Mouse (Mus musculus) neutrophil, adult 5-6 weeks (primary cell): ENCODE results near the gene Arhgef10l. TPM values are rescaled to one million over a fixed set of nuclear protein-coding genes. Genes with fewer than 3 reads are reported as not detected.
A peak's percentile ranks its signal among the peaks of the same experiment; 100 is the strongest.

Experiments
- ATAC-seq: fragments of 151-379, 151-347 bp; 2 replicates; pipeline ENCODE4 v1.8.0; 2017; ENCODE audit warnings: mild to moderate bottlenecking, moderate TSS enrichment; ENCODE audit not compliant: insufficient number of reproducible peaks, poor library complexity, low FRiP score, severe bottlenecking; ENCODE audit errors: extremely low read depth
- total RNA-seq: library from RNA; stranded (forward); fragments of 200-1000 nt; gene quantifications from 2 replicates; pipeline ENCODE4 v1.2.3, GENCODE M21; 2017

Gene Arhgef10l
- total RNA-seq, 1 experiment from 2014 or later, result 4.2 TPM

GRCm38 (mm10) chr4:140561744-140562143 lies 104.1 kb downstream of the Arhgef10l start:
- ATAC-seq, result no peak

GRCm38 (mm10) chr4:140559862-140560261 lies 106.0 kb downstream of the Arhgef10l start:
- ATAC-seq, result no peak

- no peak for ATAC-seq
Measured at GRCm38 (mm10) chr4:140558193-140558592, 107.6 kb downstream of the Arhgef10l start.

GRCm38 (mm10) chr4:140556561-140556960 lies 109.3 kb downstream of the Arhgef10l start:
- no peak for ATAC-seq

- no peak for ATAC-seq
Measured at GRCm38 (mm10) chr4:140555273-140555672, 110.5 kb downstream of the Arhgef10l start.

GRCm38 (mm10) chr4:140554552-140554951 lies 111.3 kb downstream of the Arhgef10l start:
- no peak for ATAC-seq

- no peak for ATAC-seq
Measured at GRCm38 (mm10) chr4:140551766-140552165, 114.0 kb downstream of the Arhgef10l start.

GRCm38 (mm10) chr4:140550670-140551069 lies 115.1 kb downstream of the Arhgef10l start:
- ATAC-seq, result no peak

- ATAC-seq, result no peak
Measured at GRCm38 (mm10) chr4:140549975-140550374, 115.8 kb downstream of the Arhgef10l start.

- ATAC-seq, result no peak
Measured at GRCm38 (mm10) chr4:140547488-140547887, 118.3 kb downstream of the Arhgef10l start.

GRCm38 (mm10) chr4:140539125-140539524 lies 126.7 kb downstream of the Arhgef10l start:
- no peak for ATAC-seq

- no peak for ATAC-seq
Measured at GRCm38 (mm10) chr4:140537561-140538021, 128.2 kb downstream of the Arhgef10l start.

GRCm38 (mm10) chr4:140535323-140535722 lies 130.5 kb downstream of the Arhgef10l start:
- no peak for ATAC-seq

GRCm38 (mm10) chr4:140532270-140532669 lies 133.5 kb downstream of the Arhgef10l start:
- ATAC-seq, result no peak

GRCm38 (mm10) chr4:140531024-140531423 lies 134.8 kb downstream of the Arhgef10l start:
- ATAC-seq, result 0 out of 2 replicates have a peak, but pooled peaks have one; percentile 7

GRCm38 (mm10) chr4:140529735-140530134 lies 136.1 kb downstream of the Arhgef10l start:
- ATAC-seq, result no peak

GRCm38 (mm10) chr4:140528443-140528842 lies 137.4 kb downstream of the Arhgef10l start:
- ATAC-seq, result no peak

GRCm38 (mm10) chr4:140525674-140526177 lies 140.1 kb downstream of the Arhgef10l start:
- ATAC-seq, result no peak

GRCm38 (mm10) chr4:140524927-140525326 lies 140.9 kb downstream of the Arhgef10l start:
- no peak for ATAC-seq

- no peak for ATAC-seq
Measured at GRCm38 (mm10) chr4:140522873-140523272, 142.9 kb downstream of the Arhgef10l start.

GRCm38 (mm10) chr4:140520719-140521118 lies 145.1 kb downstream of the Arhgef10l start:
- no peak for ATAC-seq
